Mouse (Mus musculus) ovary, postnatal 36 days (tissue): ENCODE data around the gene Zscan2.
A peak's percentile ranks its signal among the peaks of the same experiment; 100 is the strongest.

ENCODE experiments used
- DNase-seq: peaks from one replicate; pipeline ENCODE4 v3.0.0; 2022; ENCODE audit warnings: low spot score, mixed read lengths

Gene Zscan2

DNA sequence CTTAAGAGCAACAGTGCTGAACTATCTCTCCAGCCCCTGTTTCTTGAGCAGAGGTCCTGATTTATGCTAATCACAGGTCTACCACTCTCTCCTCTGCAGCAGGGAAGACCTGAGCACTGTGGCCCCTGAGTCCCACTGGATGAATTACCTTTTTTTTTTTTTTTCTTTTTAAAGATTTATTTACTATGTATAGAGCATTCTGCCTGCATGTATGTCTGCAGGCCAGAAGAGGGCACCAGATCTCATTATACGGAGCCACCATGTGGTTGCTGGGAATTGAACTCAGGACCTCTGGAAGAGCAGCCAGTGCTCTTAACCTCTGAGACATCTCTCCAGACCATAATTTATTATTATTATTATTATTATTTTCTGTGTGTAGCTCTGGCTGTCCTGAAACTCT, 24.9 kb downstream of the Zscan2 start:
- DNase-seq: no peak

- no peak for DNase-seq
Observed at GRCm38 (mm10) chr7:80888595-80888994, 27.9 kb downstream of the Zscan2 start.

DNA sequence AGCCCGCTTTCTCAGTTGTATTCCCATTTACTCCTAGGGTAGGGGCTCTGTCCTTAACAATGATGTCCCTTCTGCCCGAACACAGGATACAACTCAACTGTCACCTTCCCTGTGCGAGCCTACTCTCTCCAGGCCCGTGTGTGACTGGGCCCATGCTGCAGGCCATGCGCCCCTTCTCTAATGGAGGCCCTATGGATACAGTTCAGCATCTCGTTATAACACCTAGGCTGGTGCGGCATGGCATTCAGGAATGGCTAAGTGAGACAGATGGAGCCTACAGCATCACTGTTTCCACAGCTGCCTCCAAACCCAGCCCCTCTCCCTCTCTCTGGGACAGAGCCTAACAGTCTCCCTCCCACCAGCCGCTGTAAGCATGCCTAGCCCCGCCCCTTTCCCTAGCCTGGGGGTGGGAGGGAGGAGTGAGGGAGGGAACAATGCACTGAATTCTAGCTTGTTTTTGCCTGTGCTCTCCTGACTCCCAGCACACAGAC, 28.3 kb downstream of the Zscan2 start:
- peak; percentile 52 for DNase-seq

DNA sequence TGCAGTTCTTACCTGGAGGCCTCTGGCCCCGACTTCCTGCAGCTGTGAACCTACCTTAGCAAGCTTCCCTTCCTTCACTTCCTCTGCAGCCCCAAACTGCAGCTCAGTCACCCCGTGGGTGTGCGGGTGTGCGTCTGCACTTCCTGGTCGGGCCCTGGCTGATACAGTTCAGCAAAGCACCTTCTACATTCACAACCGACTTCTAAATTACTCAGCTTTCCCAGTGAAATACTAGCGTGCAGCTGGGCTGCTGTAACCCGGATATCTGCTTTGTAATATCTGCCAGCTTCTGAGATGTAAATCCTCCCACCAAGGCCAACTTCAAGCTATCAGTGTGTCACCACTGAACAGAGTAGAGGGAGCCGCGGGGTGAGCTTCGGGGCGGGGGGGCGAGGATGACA, 29.1 kb downstream of the Zscan2 start:
- no peak for DNase-seq

DNA sequence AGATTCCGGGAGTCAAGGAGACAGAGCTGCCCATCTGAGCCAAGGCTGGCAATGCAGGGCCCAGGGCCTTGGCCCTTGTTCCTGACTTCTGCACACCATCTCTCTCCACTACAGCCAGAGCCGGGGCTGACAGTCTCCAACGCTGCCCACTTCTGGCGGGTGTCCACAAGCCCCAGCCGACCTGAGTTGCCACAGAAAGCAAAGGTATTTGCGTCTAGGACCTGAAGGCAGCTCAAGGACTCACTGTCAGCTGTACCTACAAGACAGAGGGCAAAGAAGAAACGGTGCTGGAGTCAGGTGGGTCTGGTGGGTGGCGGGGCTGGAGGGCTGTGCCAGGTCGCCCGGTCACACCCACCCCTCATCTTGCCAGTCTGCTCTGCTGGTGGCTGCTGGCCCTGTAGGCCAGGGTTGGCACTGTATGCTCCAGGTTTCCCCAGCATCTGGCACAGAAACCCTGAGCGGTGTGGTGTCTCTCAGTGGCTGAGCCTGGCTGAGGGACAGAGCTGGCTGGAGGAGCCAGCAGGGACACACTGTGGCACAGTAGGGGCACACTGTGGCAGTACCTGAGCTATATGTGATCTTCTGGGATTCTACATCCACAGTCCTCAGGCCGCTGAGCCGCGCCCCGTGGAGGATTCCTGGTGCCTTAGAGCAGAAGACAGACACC, 32.5 kb downstream of the Zscan2 start:
- no peak for DNase-seq

DNA sequence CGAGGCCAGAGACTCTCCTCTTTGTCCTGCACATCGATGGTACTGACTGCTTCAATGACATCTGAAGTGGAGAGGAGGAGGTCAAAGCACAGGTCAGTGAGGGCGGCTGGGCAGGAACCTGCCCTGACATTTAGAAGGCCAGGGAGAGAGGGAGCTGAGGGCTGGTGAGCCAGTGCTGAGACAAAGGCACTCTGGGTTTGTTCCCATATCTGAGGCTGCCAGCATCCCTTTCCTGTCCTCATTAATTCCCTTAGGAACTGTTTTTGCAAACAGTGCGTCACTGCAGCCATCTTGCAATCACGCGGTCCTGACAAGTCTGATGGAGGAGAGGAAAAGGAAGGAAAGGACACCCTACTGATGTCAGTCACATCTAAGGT, 33.0 kb downstream of the Zscan2 start:
- no peak for DNase-seq

- no peak for DNase-seq
Observed at GRCm38 (mm10) chr7:80894196-80894595, 33.5 kb downstream of the Zscan2 start.

GRCm38 (mm10) chr7:80894815-80895519, 34.2 kb downstream of the Zscan2 start:
- DNase-seq: no peak

- no peak for DNase-seq
Observed at GRCm38 (mm10) chr7:80897134-80897533, 36.4 kb downstream of the Zscan2 start.

GRCm38 (mm10) chr7:80897721-80898120, 37.0 kb downstream of the Zscan2 start:
- no peak for DNase-seq

GRCm38 (mm10) chr7:80900944-80901501, 40.3 kb downstream of the Zscan2 start, which contains the start of gene Wdr73:
TSS of gene Wdr73 (minus strand) at chr7:80901269.
- DNase-seq: peak; percentile 90

DNA sequence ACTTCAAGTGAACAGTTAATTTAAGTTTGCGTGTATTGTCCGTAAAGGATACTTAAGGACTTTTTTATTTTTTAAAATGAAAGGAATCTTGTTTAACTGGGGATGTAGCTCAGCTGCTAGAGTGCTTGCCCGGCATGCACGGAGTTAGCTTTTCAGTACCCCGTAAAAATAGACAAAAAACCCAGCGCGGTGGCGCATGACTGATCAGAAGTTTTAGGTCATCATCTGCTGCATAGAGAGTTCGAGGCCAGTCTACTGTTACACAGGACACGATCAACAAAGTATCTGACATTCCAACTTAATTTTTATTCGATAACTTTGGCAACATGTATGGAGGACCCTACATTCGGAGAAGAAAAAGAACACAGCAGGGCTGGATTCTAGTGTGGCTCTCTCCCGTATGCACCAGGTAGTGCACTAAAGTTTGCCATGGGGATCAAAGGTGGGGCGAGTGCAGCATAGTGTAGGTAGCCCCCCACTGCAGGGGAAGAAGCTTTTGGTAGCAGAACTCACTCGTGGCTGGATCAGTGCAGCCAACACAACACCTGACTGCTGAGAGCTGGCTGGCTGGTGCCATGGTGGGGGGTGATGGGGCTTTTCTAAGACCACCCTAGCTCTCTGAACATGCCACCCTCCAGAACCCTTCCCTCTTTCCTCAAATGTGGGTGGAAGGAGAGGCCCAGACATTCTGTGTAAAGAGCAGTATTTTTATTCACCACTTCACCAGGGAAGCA, 41.0 kb downstream of the Zscan2 start:
- DNase-seq: no peak

DNA sequence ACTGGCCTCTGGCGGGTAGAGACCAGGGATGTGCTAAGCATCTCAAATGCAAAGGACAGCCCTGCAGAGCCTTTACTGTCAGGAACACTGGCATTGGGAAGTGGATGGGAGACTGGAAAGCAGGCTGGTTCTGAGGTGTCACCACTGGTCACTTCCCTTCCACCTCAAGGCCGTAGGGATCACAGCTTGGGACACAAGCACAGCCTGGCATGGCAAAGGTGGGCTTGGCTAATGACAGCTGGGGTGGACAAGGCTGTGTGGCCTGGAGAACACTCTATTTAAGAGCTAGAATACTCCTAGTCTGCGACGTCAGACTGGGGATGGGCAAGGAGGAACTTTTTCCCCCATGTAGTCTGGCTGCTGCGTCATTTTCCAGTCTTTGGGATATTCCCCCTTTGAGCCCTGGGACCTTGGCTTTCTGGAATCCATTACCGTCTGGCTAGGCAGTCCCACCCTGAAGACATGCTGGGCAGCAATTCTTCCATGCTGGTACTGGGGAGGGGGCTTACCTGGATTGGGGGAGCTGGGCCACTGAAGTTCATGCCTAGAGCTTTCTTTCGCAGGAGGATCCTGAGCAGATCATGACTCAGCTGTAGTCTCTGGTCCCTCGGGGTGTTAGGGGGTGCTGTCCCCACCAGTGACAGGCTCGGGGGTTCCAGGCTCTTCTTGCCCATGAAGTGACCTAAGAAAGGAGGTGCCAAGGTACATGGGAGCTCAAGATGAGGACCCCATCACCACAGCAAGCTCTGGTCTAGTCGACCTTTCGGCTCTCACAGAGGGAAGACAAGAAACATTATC, 43.1 kb downstream of the Zscan2 start:
- DNase-seq: no peak

GRCm38 (mm10) chr7:80904921-80905515, 44.3 kb downstream of the Zscan2 start, which contains the start of gene Nmb:
TSS of gene Nmb (minus strand) at chr7:80905076.
- peak; percentile 76 for DNase-seq

DNA sequence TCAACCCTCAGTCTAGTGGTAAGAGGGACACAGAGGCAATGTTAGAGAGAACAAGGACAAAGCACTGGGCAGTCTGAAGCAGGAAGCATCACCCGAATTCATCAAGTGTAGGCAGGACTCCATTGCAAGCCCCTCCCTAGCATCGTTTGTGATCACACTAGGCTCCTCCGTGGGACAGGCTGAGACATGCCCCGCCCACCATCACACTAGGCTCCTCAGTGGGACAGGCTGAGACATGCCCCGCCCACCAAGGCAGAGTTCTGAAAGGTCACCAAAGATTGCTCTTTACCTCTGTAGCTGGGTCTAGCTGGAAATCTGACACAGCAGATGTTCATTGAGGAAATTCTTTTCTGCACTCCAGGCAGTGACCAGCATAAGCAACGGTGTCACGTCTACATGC, 50.3 kb downstream of the Zscan2 start:
- no peak for DNase-seq

- no peak for DNase-seq
Observed at GRCm38 (mm10) chr7:80912496-80912895, 51.8 kb downstream of the Zscan2 start.

GRCm38 (mm10) chr7:80917916-80918465, 57.3 kb downstream of the Zscan2 start:
- no peak for DNase-seq

DNA sequence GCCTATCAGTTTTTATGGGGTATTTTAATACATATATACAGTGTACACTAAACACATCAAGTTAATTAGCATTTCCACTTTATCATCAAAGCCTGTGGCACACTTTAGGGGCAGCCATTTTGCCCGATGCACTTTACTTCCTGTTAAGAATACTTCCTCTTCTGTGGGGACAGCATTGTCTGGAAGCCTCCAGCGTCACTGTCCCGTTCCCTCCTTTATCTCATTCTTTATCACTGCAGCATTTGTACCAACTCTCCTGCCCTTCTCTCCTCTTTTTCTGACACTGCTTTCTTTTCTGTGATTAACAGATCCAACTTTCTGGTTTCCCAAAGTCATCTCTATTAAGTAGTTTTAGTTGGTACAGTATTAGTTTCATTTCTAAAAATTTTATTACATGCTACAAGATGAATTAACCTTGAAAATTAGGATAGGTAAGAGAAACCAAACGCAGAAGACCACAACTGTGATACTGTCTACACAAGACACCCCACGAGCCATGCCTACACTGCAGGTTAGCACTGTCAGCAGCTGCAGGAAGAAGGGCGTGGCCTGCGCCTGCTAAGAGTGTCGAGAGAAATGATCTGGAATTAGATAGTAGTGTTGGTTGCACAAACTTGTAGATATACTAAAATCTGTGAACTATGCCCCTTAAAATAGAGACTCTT, 58.4 kb downstream of the Zscan2 start:
- DNase-seq: no peak

DNA sequence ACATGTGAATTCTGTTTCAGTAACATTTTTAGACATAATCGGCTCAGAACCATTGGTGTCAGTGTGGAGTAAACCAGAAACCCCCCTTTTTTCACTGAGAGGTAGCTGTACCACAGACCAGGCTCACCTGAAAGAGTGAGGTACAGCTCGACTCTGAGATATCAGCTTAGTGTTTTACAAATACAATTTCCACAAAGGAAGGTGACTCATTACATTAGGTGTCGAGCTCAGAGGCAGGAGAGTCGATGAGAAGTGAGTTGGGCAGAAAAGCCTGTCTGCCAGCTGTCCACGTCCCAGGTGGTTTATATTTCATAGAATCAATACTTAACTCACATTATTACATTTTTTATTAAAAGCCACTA, 58.9 kb downstream of the Zscan2 start:
- DNase-seq: no peak

DNA sequence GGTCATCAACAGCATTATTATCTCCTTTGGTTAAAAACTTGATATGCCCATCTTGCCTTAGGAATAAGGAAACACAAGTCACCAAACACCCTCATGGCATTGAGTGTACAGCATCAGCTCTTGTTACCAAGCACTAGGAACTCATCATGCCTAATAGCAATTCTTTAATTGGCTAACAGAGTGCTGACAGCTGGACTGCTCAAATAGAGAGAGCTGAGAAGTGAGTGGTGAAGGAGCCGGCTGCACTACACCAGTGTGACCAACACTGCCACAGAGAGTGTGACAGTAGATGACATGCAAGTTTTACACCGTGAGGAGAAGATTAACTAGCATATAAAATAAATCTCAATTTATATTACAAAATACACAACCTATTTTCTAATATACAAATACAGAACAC, 62.4 kb downstream of the Zscan2 start:
- no peak for DNase-seq
